Mouse (Mus musculus) stomach, embryonic 14.5 days (tissue): Measurements from ENCODE around the gene Lingo2. TPM values are rescaled to one million over a fixed set of nuclear protein-coding genes. Genes with fewer than 3 reads are reported as not detected.

Experiments
- ATAC-seq: fragments of 200-750 bp; cut with Nextera tagmentation; 2 replicates; pipeline ENCODE4 v1.8.0; 2017; ENCODE audit warnings: low read depth, moderate TSS enrichment; ENCODE audit not compliant: insufficient number of reproducible peaks, insufficient read depth, low FRiP score
- H3K27ac ChIP-seq: fragments of 300-500 bp; sonication (generic); 2 replicates; pipeline ENCODE4 v1.5.1; 2014; ENCODE audit warnings: mild to moderate bottlenecking, low read length, moderate library complexity, mixed read lengths
- H3K27me3 ChIP-seq: fragments of 300-500 bp; sonication (generic); 2 replicates; pipeline ENCODE4 v1.6.1; 2014; ENCODE audit warnings: low read length, control low read depth, mixed read lengths; ENCODE audit not compliant: control insufficient read depth, insufficient read depth
- H3K36me3 ChIP-seq: fragments of 300-500 bp; sonication (generic); 2 replicates; pipeline ENCODE4 v1.6.1; 2014; ENCODE audit warnings: mild to moderate bottlenecking, control low read depth, low read length, moderate library complexity, mixed read lengths; ENCODE audit not compliant: control insufficient read depth, insufficient read depth
- H3K4me1 ChIP-seq: fragments of 300-500 bp; sonication (generic); 2 replicates; pipeline ENCODE4 v1.6.1; 2014; ENCODE audit warnings: low read length, control low read depth, mixed read lengths; ENCODE audit not compliant: control insufficient read depth, insufficient read depth
- H3K4me2 ChIP-seq: fragments of 300-500 bp; sonication (generic); replicated peaks from 2 replicates; pipeline ENCODE4 v1.6.1; 2014; ENCODE audit warnings: low read depth, low read length, control low read depth
- H3K4me3 ChIP-seq: fragments of 300-500 bp; sonication (generic); 2 replicates; pipeline ENCODE4 v1.5.1; 2014; ENCODE audit warnings: low read depth, low read length, control low read depth
- H3K9ac ChIP-seq: fragments of 300-500 bp; sonication (generic); replicated peaks from 2 replicates; pipeline ENCODE4 v1.6.1; 2014; ENCODE audit warnings: low read depth, mild to moderate bottlenecking, control low read depth, low read length, moderate library complexity, mixed read lengths
- H3K9me3 ChIP-seq: fragments of 300-500 bp; sonication (generic); 2 replicates; pipeline ENCODE4 v1.6.1; 2016; ENCODE audit warnings: low read depth, low read length, control low read depth; ENCODE audit not compliant: control insufficient read depth
- WGBS: fragments of 180-500 bp; shearing (Covaris S2); extraction: QIAGEN DNeasy Blood & Tissue Kit; methylation state at CpG from one replicate; pipeline ENCODE4 v1.1.7; 2014; 5-methylcytosine and 5-hydroxymethylcytosine counted together
- polyA plus RNA-seq: library from polyadenylated mRNA; unstranded; fragments of >200 nt; fragmentation: Nextera tagmentation; extraction: Ambion mirVana; gene quantifications from 2 replicates; pipeline ENCODE4 v1.2.1, GENCODE M21; 2014

Gene Lingo2
- polyA plus RNA-seq, 1 experiment from 2014 or later = 2.0 TPM

- Histone ChIP-seq H3K4me3 (no peak overlapping the region), H3K27me3 (no peaks in the 10 kb centered on the region), H3K9me3 (no peaks in the 10 kb centered on the region), H3K4me2 (no peak overlapping the region), H3K36me3 (no peaks in the 10 kb centered on the region), H3K27ac (no peak overlapping the region), H3K9ac (no peak overlapping the region), H3K4me1 (no peaks in the 10 kb centered on the region)
- no peak for ATAC-seq
- 95% methylated on average over 1 of the region's 1 CpGs for WGBS
Observed at GRCm38 (mm10) chr4:35820701-35821100, 1130.8 kb downstream of the Lingo2 start.

- no peak for ATAC-seq
- Histone ChIP-seq H3K4me1 (no peaks in the 10 kb centered on the region), H3K27ac (no peak overlapping the region), H3K9me3 (no peaks in the 10 kb centered on the region), H3K4me2 (no peak overlapping the region), H3K4me3 (no peak overlapping the region), H3K27me3 (no peaks in the 10 kb centered on the region), H3K9ac (no peak overlapping the region), H3K36me3 (no peaks in the 10 kb centered on the region)
- WGBS = 90% methylated on average over 1 of the region's 1 CpGs
Observed at GRCm38 (mm10) chr4:35814698-35815097, 1136.8 kb downstream of the Lingo2 start.

GRCm38 (mm10) chr4:35807497-35808210 lies 1143.9 kb downstream of the Lingo2 start:
- Histone ChIP-seq H3K9me3 (no peaks in the 10 kb centered on the region), H3K27me3 (no peaks in the 10 kb centered on the region), H3K27ac (no peak overlapping the region), H3K4me1 (no peaks in the 10 kb centered on the region), H3K4me3 (no peak overlapping the region), H3K4me2 (no peak overlapping the region), H3K36me3 (no peaks in the 10 kb centered on the region), H3K9ac (no peak overlapping the region)
- ATAC-seq = no peak
- 71% methylated on average over 6 of the region's 6 CpGs for WGBS

GRCm38 (mm10) chr4:35806881-35807464 lies 1144.6 kb downstream of the Lingo2 start:
- no peak for ATAC-seq
- Histone ChIP-seq H3K4me1 (no peaks in the 10 kb centered on the region), H3K27me3 (no peaks in the 10 kb centered on the region), H3K4me3 (no peak overlapping the region), H3K9me3 (no peaks in the 10 kb centered on the region), H3K4me2 (no peak overlapping the region), H3K36me3 (no peaks in the 10 kb centered on the region), H3K9ac (no peak overlapping the region), H3K27ac (no peak overlapping the region)
- 83% methylated on average over 2 of the region's 2 CpGs for WGBS

GRCm38 (mm10) chr4:35784255-35784921 lies 1167.2 kb downstream of the Lingo2 start:
- 58% methylated on average over 5 of the region's 5 CpGs for WGBS
- H3K4me1 ChIP-seq = no peaks in the 10 kb centered on the region
- no peak overlapping the region for H3K27ac ChIP-seq
- H3K4me3 ChIP-seq = no peak overlapping the region
- no peaks in the 10 kb centered on the region for H3K27me3 ChIP-seq
- ATAC-seq = no peak
- no peak overlapping the region for H3K9ac ChIP-seq
- no peak overlapping the region for H3K4me2 ChIP-seq
- no peaks in the 10 kb centered on the region for H3K9me3 ChIP-seq
- H3K36me3 ChIP-seq = no peaks in the 10 kb centered on the region

GRCm38 (mm10) chr4:35770810-35771209 lies 1180.7 kb downstream of the Lingo2 start:
- Histone ChIP-seq H3K4me3 (no peak overlapping the region), H3K36me3 (no peaks in the 10 kb centered on the region), H3K9me3 (no peaks in the 10 kb centered on the region), H3K9ac (no peak overlapping the region), H3K27me3 (no peaks in the 10 kb centered on the region), H3K4me1 (no peaks in the 10 kb centered on the region), H3K27ac (no peak overlapping the region), H3K4me2 (no peak overlapping the region)
- WGBS = 76% methylated on average over 7 of the region's 7 CpGs
- no peak for ATAC-seq

- Histone ChIP-seq H3K9me3 (no peaks in the 10 kb centered on the region), H3K9ac (no peak overlapping the region), H3K4me3 (no peak overlapping the region), H3K27ac (no peak overlapping the region), H3K36me3 (no peaks in the 10 kb centered on the region), H3K4me2 (no peak overlapping the region), H3K27me3 (no peaks in the 10 kb centered on the region), H3K4me1 (no peaks in the 10 kb centered on the region)
- WGBS = 69% methylated on average over 6 of the region's 6 CpGs
- ATAC-seq = no peak
Observed at GRCm38 (mm10) chr4:35766905-35767304, 1184.6 kb downstream of the Lingo2 start.

- no peaks in the 10 kb centered on the region for H3K27me3 ChIP-seq
- ATAC-seq = no peak
Observed at GRCm38 (mm10) chr4:35761181-35761580, 1190.4 kb downstream of the Lingo2 start.

More at GRCm38 (mm10) chr4:35761181-35761580, 1190.4 kb downstream of the Lingo2 start:
- no peak overlapping the region for H3K4me3 ChIP-seq
- 46% methylated on average over 5 of the region's 5 CpGs for WGBS
- H3K9ac ChIP-seq = no peak overlapping the region
- no peak overlapping the region for H3K27ac ChIP-seq
- no peaks in the 10 kb centered on the region for H3K36me3 ChIP-seq
- H3K9me3 ChIP-seq = no peaks in the 10 kb centered on the region
- no peaks in the 10 kb centered on the region for H3K4me1 ChIP-seq
- no peak overlapping the region for H3K4me2 ChIP-seq
